Mouse (Mus musculus) megakaryocyte, embryonic 14.5 days (primary cell): ENCODE measurements around the gene Gm20388.

Experiments
- FLI1 ChIP-seq: IDR thresholded peaks from 2 replicates; pipeline ENCODE4 v1.6.1; 2012; ENCODE audit warnings: low read length, inconsistent platforms, mixed read lengths
- GATA1 ChIP-seq: IDR thresholded peaks from 3 replicates; pipeline ENCODE4 v1.6.1; 2012; ENCODE audit warnings: mixed read lengths, low read length, inconsistent platforms, borderline replicate concordance

GRCm38 (mm10) chr8:121936391-121936790, 2025.8 kb downstream of the Gm20388 start:
- TF ChIP-seq GATA1 (no peak), FLI1 (no peak)
